Mouse (Mus musculus) myocyte (in vitro differentiated cells): ENCODE results near the gene Parp8. TPM values are rescaled to one million over a fixed set of nuclear protein-coding genes. Genes with fewer than 3 reads are reported as not detected.

Experiments used
- H3K27me3 ChIP-seq: one replicate; pipeline ENCODE4 v1.6.1; 2011; ENCODE audit not compliant: control insufficient read depth, insufficient read depth, insufficient read length
- H3K36me3 ChIP-seq: one replicate; pipeline ENCODE4 v1.6.1; 2011; ENCODE audit not compliant: control insufficient read depth, insufficient read depth
- H3K4me2 ChIP-seq: one replicate; pipeline ENCODE4 v1.6.1; 2011; ENCODE audit warnings: low read depth, control low read depth
- H3K4me3 ChIP-seq: one replicate; pipeline ENCODE4 v1.5.1; 2011; ENCODE audit warnings: mild to moderate bottlenecking, control low read depth, moderate library complexity
- H3K79me2 ChIP-seq: one replicate; pipeline ENCODE4 v1.6.1; 2011; ENCODE audit not compliant: control insufficient read depth, insufficient read depth
- H3ac ChIP-seq: one replicate; pipeline ENCODE4 v1.6.1; 2011; ENCODE audit not compliant: control insufficient read depth, insufficient read length
- CEBPB ChIP-seq: IDR thresholded peaks from 2 replicates; pipeline ENCODE4 v1.6.1; 2011; ENCODE audit warnings: mild to moderate bottlenecking, moderate library complexity; ENCODE audit not compliant: poor library complexity, insufficient read depth, severe bottlenecking
- E2F4 ChIP-seq: IDR thresholded peaks from one replicate; pipeline ENCODE4 v1.6.1; 2011; ENCODE audit warnings: mild to moderate bottlenecking, control low read depth, moderate library complexity; ENCODE audit not compliant: insufficient read depth
- MAX ChIP-seq: IDR thresholded peaks from one replicate; pipeline ENCODE4 v1.6.1; 2011; ENCODE audit warnings: low read depth, mild to moderate bottlenecking, control low read depth
- MYOD1 ChIP-seq, 3 experiments: IDR thresholded peaks; one replicate each; pipeline ENCODE4 v1.6.1; 2011; ENCODE audit warnings: control low read depth in 2 of 3, low read depth in 2 of 3, mild to moderate bottlenecking in 2 of 3, moderate library complexity in 1 of 3; ENCODE audit not compliant: insufficient read length in 2 of 3, control insufficient read depth in 1 of 3
- MYOG ChIP-seq, 3 experiments: IDR thresholded peaks; one replicate each; pipeline ENCODE4 v1.6.1; 2011; ENCODE audit warnings: control low read depth in 2 of 3, low read depth in 2 of 3, mild to moderate bottlenecking in 2 of 3; ENCODE audit not compliant: insufficient read length in 2 of 3, control insufficient read depth in 1 of 3, insufficient read depth in 1 of 3
- POLR2A ChIP-seq: IDR thresholded peaks from one replicate; pipeline ENCODE4 v1.6.1; 2011; ENCODE audit warnings: low read depth, mild to moderate bottlenecking, control low read depth, moderate library complexity; ENCODE audit not compliant: insufficient read length
- POLR2AphosphoS2 ChIP-seq: IDR thresholded peaks from one replicate; pipeline ENCODE4 v1.6.1; 2011; ENCODE audit warnings: low read depth, control low read depth; ENCODE audit not compliant: insufficient read length
- REST ChIP-seq: IDR thresholded peaks from one replicate; pipeline ENCODE4 v1.6.1; 2011; ENCODE audit warnings: mild to moderate bottlenecking, control low read depth, moderate library complexity; ENCODE audit not compliant: insufficient read depth, insufficient read length
- SRF ChIP-seq: IDR thresholded peaks from one replicate; pipeline ENCODE4 v1.6.1; 2011; ENCODE audit warnings: low read depth; ENCODE audit not compliant: control insufficient read depth, insufficient read length
- TCF12 ChIP-seq: IDR thresholded peaks from one replicate; pipeline ENCODE4 v1.6.1; 2011; ENCODE audit warnings: mild to moderate bottlenecking, control low read depth; ENCODE audit not compliant: poor library complexity, insufficient read depth, severe bottlenecking
- TCF3 ChIP-seq: IDR thresholded peaks from one replicate; pipeline ENCODE4 v1.6.1; 2011; ENCODE audit warnings: low read depth, control low read depth; ENCODE audit not compliant: insufficient read length
- USF1 ChIP-seq: IDR thresholded peaks from one replicate; pipeline ENCODE4 v1.6.1; 2011; ENCODE audit warnings: low read depth, mild to moderate bottlenecking, control low read depth, moderate library complexity
- polyA plus RNA-seq: library from polyadenylated mRNA; unstranded; fragments of >200 nt; fragmentation: generic; extraction: Trizol; gene quantifications from one replicate; pipeline ENCODE4 v1.2.1, GENCODE M21; 2012; ENCODE audit warnings: missing spikeins

Parp8 gene
- polyA plus RNA-seq, 1 experiment, result 6.1 TPM

GRCm38 (mm10) chr13:116973491-116973890, 51.8 kb downstream of the Parp8 start:
- Histone ChIP-seq H3K36me3 (no peaks in the 10 kb centered on the region), H3K27me3 (no peaks in the 10 kb centered on the region), H3K79me2 (peaks cover 5% of the 10 kb centered on the region), H3K4me3 (no peak overlapping the region), H3K4me2 (no peak overlapping the region), H3ac (no peak overlapping the region)
- no peak for TF ChIP-seq TCF12
- TF ChIP-seq MYOG (IDR thresholded peaks at IDR 0.05; ENCODE audit: control insufficient read depth in 1 of 3, insufficient read depth in 1 of 3, insufficient read length in 2 of 3, low read depth in 2 of 3), result no peak
- no peak for TF ChIP-seq POLR2AphosphoS2
- TF ChIP-seq TCF3, result no peak
- no peak for TF ChIP-seq SRF
- TF ChIP-seq E2F4, result no peak

DNA sequence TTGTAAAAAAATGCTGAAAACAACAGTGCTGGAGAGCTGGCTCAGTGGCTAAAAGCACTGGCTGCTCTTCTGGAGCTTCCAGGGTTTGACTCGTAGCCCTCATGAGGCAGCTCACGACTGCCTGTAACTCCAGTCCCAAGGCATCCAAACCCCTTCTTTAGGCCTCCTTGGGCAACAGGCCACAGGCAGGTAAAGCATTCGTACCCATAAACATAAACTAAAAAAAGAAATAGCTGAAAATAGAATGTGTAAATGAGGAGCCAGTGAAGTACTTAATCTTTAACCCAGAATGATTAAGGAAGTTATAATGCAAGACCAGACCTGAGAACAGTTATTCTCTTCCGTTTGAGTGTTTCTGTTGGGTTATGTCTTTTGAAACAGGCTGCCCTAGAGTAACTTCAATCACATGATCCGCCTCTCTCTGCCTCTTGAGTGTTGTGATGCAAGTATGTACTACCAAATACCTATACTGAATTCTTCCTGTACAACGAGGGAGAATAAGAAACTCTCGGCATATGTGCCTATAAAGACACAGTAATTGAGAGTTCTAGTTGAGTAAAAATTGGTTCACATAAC, 53.2 kb downstream of the Parp8 start:
- no peaks in the 10 kb centered on the region for H3K36me3 ChIP-seq
- no peak overlapping the region for H3ac ChIP-seq

DNA sequence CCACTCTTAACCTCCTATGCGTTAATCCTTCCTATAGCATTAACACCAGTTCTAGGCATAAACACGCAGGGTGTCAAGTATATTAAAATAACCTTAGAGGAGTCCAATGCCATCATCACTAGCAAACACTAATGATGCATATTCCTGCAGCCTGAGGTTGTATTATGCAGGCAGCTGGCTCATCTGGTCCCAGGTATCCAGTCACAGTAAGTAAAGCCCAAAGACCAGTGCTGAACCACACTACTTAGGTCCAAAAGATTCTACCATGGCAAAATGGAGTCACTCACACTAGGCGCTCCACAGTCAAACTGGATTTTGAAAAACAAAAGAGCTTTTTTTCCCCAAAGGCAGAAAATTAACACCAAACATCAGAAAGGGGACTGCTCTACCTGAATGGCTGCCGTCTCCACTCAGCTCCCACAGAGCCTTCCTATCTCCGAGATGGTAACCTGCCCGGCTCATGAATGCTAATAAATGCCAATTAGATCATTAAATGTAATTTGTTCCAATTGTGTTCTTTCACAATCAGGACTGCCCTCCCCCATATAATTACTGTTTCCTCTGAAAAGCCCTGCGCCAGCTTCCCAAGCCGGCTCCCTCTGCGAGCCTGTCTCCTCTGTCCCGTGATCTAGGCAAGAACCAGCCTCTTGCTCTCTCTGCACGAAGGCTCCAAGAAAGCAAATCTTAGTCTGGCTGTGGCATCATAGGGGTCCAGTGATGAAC, 54.5 kb downstream of the Parp8 start:
- Histone ChIP-seq H3K36me3 (no peaks in the 10 kb centered on the region), H3ac (no peak overlapping the region)
- no peak for TF ChIP-seq TCF12
- no peak for TF ChIP-seq MYOG (IDR thresholded peaks at IDR 0.05; ENCODE audit: control insufficient read depth in 1 of 3, insufficient read depth in 1 of 3, insufficient read length in 2 of 3, low read depth in 2 of 3)
- no peak for TF ChIP-seq MYOD1 (IDR thresholded peaks at IDR 0.05; ENCODE audit: control insufficient read depth in 1 of 3, insufficient read length in 2 of 3, low read depth in 2 of 3)
- no peak for TF ChIP-seq REST
- TF ChIP-seq TCF3, result no peak
- no peak for TF ChIP-seq E2F4
- no peak for TF ChIP-seq MAX
- TF ChIP-seq SRF, result no peak
- no peak for TF ChIP-seq CEBPB
- TF ChIP-seq POLR2AphosphoS2, result no peak
- no peak for TF ChIP-seq USF1
- no peak for TF ChIP-seq POLR2A

More for the DNA sequence above, 53.2 kb downstream of the Parp8 start:
- H3K4me3 ChIP-seq, result no peak overlapping the region
- H3K4me2 ChIP-seq, result no peak overlapping the region
- TF ChIP-seq POLR2A (no peak), USF1 (no peak), TCF12 (no peak), MAX (no peak), POLR2AphosphoS2 (no peak), REST (no peak), SRF (no peak), CEBPB (no peak), TCF3 (no peak), MYOG (IDR thresholded peaks at IDR 0.05; ENCODE audit: control insufficient read depth in 1 of 3, insufficient read depth in 1 of 3, insufficient read length in 2 of 3, low read depth in 2 of 3) (no peak)
- no peaks in the 10 kb centered on the region for H3K27me3 ChIP-seq
- peaks cover 5% of the 10 kb centered on the region for H3K79me2 ChIP-seq

GRCm38 (mm10) chr13:116969650-116970049, 55.7 kb downstream of the Parp8 start:
- no peak overlapping the region for H3K4me3 ChIP-seq
- peaks cover 5% of the 10 kb centered on the region for H3K79me2 ChIP-seq
- no peak overlapping the region for H3ac ChIP-seq
- no peak overlapping the region for H3K4me2 ChIP-seq
- H3K27me3 ChIP-seq, result no peaks in the 10 kb centered on the region
- TF ChIP-seq MYOG (IDR thresholded peaks at IDR 0.05; ENCODE audit: control insufficient read depth in 1 of 3, insufficient read depth in 1 of 3, insufficient read length in 2 of 3, low read depth in 2 of 3) (no peak), USF1 (no peak), CEBPB (no peak), SRF (no peak), MYOD1 (IDR thresholded peaks at IDR 0.05; ENCODE audit: control insufficient read depth in 1 of 3, insufficient read length in 2 of 3, low read depth in 2 of 3) (no peak), POLR2A (no peak), MAX (no peak), TCF3 (no peak), POLR2AphosphoS2 (no peak), E2F4 (no peak), REST (no peak)
- no peaks in the 10 kb centered on the region for H3K36me3 ChIP-seq

More for the DNA sequence above, 54.5 kb downstream of the Parp8 start:
- H3K79me2 ChIP-seq, result peaks cover 5% of the 10 kb centered on the region
- no peak overlapping the region for H3K4me2 ChIP-seq
- H3K27me3 ChIP-seq, result no peaks in the 10 kb centered on the region
- H3K4me3 ChIP-seq, result no peak overlapping the region
